Mouse (Mus musculus) midbrain, postnatal 0 days (tissue): Measurements from ENCODE around the gene Mpv17l2. TPM values are rescaled to one million over a fixed set of nuclear protein-coding genes. Genes with fewer than 3 reads are reported as not detected.

ENCODE experiments used
- ATAC-seq: fragments of 200-750 bp; cut with Nextera tagmentation; 2 replicates; pipeline ENCODE4 v1.8.0; 2017; ENCODE audit warnings: moderate number of reproducible peaks, mild to moderate bottlenecking, moderate TSS enrichment, moderate library complexity; ENCODE audit not compliant: low FRiP score
- DNase-seq: peaks from one replicate; pipeline ENCODE4 v3.0.0-alpha.2; 2015; ENCODE audit warnings: low spot score
- H3K27ac ChIP-seq: fragments of 300-500 bp; sonication (generic); 2 replicates; pipeline ENCODE4 v1.5.1; 2014; ENCODE audit warnings: low read depth, mild to moderate bottlenecking, low read length, mixed read lengths
- H3K27me3 ChIP-seq: fragments of 300-500 bp; sonication (generic); 2 replicates; pipeline ENCODE4 v1.6.1; 2014; ENCODE audit warnings: low read length, control low read depth, mixed read lengths; ENCODE audit not compliant: insufficient read depth
- H3K36me3 ChIP-seq: fragments of 300-500 bp; sonication (generic); 2 replicates; pipeline ENCODE4 v1.6.1; 2014; ENCODE audit warnings: low read length, control low read depth, mixed read lengths; ENCODE audit not compliant: insufficient read depth
- H3K4me1 ChIP-seq: fragments of 300-500 bp; sonication (generic); 2 replicates; pipeline ENCODE4 v1.6.1; 2014; ENCODE audit warnings: mild to moderate bottlenecking, control low read depth, antibody characterized with exemption, low read length, mixed read lengths; ENCODE audit not compliant: insufficient read depth
- H3K4me2 ChIP-seq: fragments of 300-500 bp; sonication (generic); 2 replicates; pipeline ENCODE4 v1.6.1; 2014; ENCODE audit warnings: low read depth, mild to moderate bottlenecking, low read length, mixed read lengths; ENCODE audit not compliant: poor library complexity, severe bottlenecking
- H3K4me3 ChIP-seq: fragments of 300-500 bp; sonication (generic); 2 replicates; pipeline ENCODE4 v1.5.1; 2014; ENCODE audit warnings: low read depth, mild to moderate bottlenecking, low read length, moderate library complexity
- H3K9ac ChIP-seq: fragments of 300-500 bp; sonication (generic); replicated peaks from 2 replicates; pipeline ENCODE4 v1.6.1; 2014; ENCODE audit warnings: mild to moderate bottlenecking, low read length, moderate library complexity, mixed read lengths; ENCODE audit not compliant: poor library complexity, severe bottlenecking
- H3K9me3 ChIP-seq: fragments of 300-500 bp; sonication (generic); 2 replicates; pipeline ENCODE4 v1.6.1; 2016; ENCODE audit warnings: low read length, control low read depth
- CTCF ChIP-seq: IDR thresholded peaks from 2 replicates; pipeline ENCODE4 v1.5.1; 2016; ENCODE audit warnings: antibody characterized with exemption, mild to moderate bottlenecking
- WGBS: fragments of 180-500 bp; shearing (Covaris S2); extraction: QIAGEN DNeasy Blood & Tissue Kit; methylation state at CpG from one replicate; pipeline ENCODE4 v1.1.7; 2014; 5-methylcytosine and 5-hydroxymethylcytosine counted together
- polyA plus RNA-seq: library from polyadenylated mRNA; unstranded; fragments of >200 nt; fragmentation: Nextera tagmentation; extraction: Ambion mirVana; gene quantifications from 2 replicates; pipeline ENCODE4 v1.2.1, GENCODE M21; 2015
- total RNA-seq: library from RNA; depleted of rRNA; stranded (reverse); fragments of >200 nt; gene quantifications from 2 replicates; pipeline ENCODE4 v1.2.3, GENCODE M21; 2014

The Mpv17l2 gene
- total and polyA plus RNA-seq, 2 experiments from 2014 or later, result 27.8 to 43.7 TPM

DNA sequence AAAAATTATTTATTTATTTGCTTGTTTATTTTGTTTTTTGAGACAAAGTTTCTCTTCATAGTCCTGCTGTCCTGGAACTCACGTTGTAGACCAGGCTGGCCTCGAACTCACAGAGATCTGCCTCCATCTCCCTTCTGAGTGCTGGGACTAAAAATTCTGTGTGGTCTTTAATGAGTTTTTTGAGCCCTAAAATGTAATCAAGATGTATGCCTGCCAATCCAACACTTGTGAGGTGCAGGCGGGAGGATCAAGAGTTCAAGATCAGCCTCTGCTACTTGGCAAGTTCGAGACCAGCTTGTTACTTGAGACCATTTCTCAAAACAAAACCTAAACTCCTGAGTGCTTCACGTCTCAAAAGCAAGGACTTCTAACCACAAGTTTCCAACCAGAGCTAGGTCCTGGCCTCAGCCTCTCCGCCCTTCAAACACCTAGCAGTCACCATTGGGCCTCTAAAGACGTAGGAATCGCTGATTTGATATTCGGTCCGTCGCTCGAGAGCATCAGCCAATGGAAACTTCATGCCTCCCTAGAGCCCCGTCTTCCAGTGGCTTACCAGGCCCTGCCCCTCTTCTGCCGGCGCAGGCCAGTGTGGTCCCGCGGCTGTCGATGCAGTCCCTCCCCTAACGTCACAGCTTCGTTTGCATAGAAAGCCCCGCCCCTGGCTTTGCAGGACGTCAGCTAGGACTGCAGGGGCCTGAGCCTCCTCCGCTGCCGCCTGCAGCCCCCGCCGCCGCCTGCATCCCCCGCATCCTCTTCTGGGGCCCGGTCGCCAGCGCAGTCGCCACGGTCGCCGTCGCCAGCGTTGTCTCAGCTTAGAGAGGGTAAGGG is 6.5 kb downstream of the Mpv17l2 start, which contains the start of gene Rab3a:
Gene Rab3a (plus strand): TSS at position 637 of the 828 bp plus-strand sequence.
- WGBS, result 8% methylated on average over 37 of the region's 37 CpGs
- no peak for TF ChIP-seq CTCF
- Histone ChIP-seq H3K9me3 (no peaks in the 10 kb centered on the region), H3K36me3 (peaks cover 25% of the 10 kb centered on the region), H3K4me2 (peak within 1 kb of the TSS; percentile 68), H3K27ac (peak within 1 kb of the TSS; percentile 95), H3K4me3 (peak within 1 kb of the TSS; percentile 74), H3K27me3 (0 out of 2 replicates have a peak, but pooled peaks cover 4% of the 10 kb centered on the region), H3K9ac (peak within 1 kb of the TSS; percentile 99), H3K4me1 (0 out of 2 replicates have a peak, but pooled peaks cover 2% of the 10 kb centered on the region)
- DNase-seq, result peak; percentile 99
- ATAC-seq, result peak; percentile 96

DNA sequence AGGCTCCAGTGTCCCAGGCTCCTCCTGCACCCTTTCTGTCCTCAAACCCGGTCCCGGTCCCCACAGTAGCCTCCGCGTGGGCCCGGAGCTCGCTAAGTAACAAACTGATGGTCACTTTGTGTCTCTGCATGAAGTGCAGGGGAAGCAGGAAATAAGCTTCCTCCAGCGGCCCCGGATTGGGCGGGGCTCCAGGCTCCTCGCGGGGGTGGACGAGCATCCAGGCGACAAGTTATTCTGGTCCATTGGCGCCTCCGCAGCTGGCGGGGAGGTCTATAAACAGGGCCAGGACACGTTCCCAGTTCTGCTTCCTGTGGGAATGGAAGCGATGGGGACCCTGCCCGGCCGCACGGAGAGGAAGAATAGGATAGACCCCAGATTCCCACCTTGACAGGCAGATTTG is 7.6 kb downstream of the Mpv17l2 start:
- Histone ChIP-seq H3K4me3 (no peak overlapping the region), H3K4me1 (0 out of 2 replicates have a peak, but pooled peaks cover 2% of the 10 kb centered on the region), H3K9me3 (no peaks in the 10 kb centered on the region), H3K27me3 (0 out of 2 replicates have a peak, but pooled peaks cover 4% of the 10 kb centered on the region), H3K36me3 (peaks cover 23% of the 10 kb centered on the region), H3K27ac (0 out of 2 replicates have a peak overlapping the region, but pooled peaks have one; percentile 28), H3K9ac (no peak overlapping the region), H3K4me2 (no peak overlapping the region)
- no peak for TF ChIP-seq CTCF
- WGBS, result 39% methylated on average over 21 of the region's 21 CpGs
- DNase-seq (no peak), ATAC-seq (no peak)

- H3K36me3 ChIP-seq, result peaks cover 13% of the 10 kb centered on the region
- DNase-seq, result peak; percentile 76
- 36% methylated on average over 11 of the region's 11 CpGs for WGBS
- ATAC-seq, result no peak
- H3K27ac ChIP-seq, result peak overlapping the region; percentile 32; the same call in 1 of the 2 replicates
- no peak overlapping the region for H3K4me2 ChIP-seq
- H3K27me3 ChIP-seq, result 0 out of 2 replicates have a peak, but pooled peaks cover 8% of the 10 kb centered on the region
- 0 out of 2 replicates have a peak, but pooled peaks cover 2% of the 10 kb centered on the region for H3K4me1 ChIP-seq
- no peaks in the 10 kb centered on the region for H3K9me3 ChIP-seq
- H3K4me3 ChIP-seq, result no peak overlapping the region
- H3K9ac ChIP-seq, result no peak overlapping the region
- peak; percentile 77 for TF ChIP-seq CTCF
Measured at GRCm38 (mm10) chr8:70752000-70752764, 8.6 kb downstream of the Mpv17l2 start.

- H3K27me3 ChIP-seq, result peaks cover 21% of the 10 kb centered on the region
- 86% methylated on average over 13 of the region's 13 CpGs for WGBS
- no peak overlapping the region for H3K9ac ChIP-seq
- H3K27ac ChIP-seq, result no peak overlapping the region
- no peak for TF ChIP-seq CTCF
- no peaks in the 10 kb centered on the region for H3K4me1 ChIP-seq
- no peak overlapping the region for H3K4me2 ChIP-seq
- H3K36me3 ChIP-seq, result no peaks in the 10 kb centered on the region
- ATAC-seq (no peak), DNase-seq (no peak)
- no peak overlapping the region for H3K4me3 ChIP-seq
- H3K9me3 ChIP-seq, result no peaks in the 10 kb centered on the region
Measured at GRCm38 (mm10) chr8:70750128-70750680, 10.5 kb downstream of the Mpv17l2 start.

DNA sequence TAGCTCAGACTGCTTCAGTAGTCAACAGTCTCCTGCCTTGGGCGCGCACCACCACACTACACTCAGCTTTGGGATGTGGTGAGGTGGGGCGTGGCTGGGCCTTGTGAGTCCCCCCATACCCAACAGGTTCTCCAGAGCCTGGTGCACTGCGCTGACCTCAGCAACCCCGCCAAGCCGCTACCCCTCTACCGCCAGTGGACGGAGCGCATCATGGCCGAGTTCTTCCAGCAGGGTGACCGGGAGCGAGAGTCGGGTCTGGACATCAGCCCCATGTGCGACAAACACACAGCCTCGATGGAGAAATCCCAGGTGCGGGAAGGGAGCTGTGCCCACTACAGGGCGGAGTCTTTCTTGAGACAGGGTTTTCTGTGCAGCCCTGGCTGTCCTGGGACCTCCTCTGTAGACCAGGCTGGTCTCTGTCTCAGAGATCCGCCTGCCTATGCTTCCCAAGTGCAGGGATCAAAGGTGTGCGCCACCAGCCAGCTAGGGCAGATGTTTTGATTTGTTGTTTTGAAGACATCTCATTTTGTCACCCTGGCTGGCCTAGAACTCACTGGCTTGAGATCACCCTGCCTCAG is 11.6 kb downstream of the Mpv17l2 start:
- ATAC-seq (no peak), DNase-seq (no peak)
- WGBS, result 87% methylated on average over 18 of the region's 19 CpGs
- no peak for TF ChIP-seq CTCF
- Histone ChIP-seq H3K27me3 (peaks cover 26% of the 10 kb centered on the region), H3K9me3 (no peaks in the 10 kb centered on the region), H3K4me3 (no peak overlapping the region), H3K4me2 (no peak overlapping the region), H3K36me3 (no peaks in the 10 kb centered on the region), H3K27ac (no peak overlapping the region), H3K4me1 (no peaks in the 10 kb centered on the region), H3K9ac (no peak overlapping the region)
